Mouse (Mus musculus) forebrain, embryonic 16.5 days (tissue): ENCODE results near the gene Shb. TPM values are rescaled to one million over a fixed set of nuclear protein-coding genes. Genes with fewer than 3 reads are reported as not detected.

ENCODE experiments used
- ATAC-seq: fragments of 200-750 bp; cut with Nextera tagmentation; 2 replicates; pipeline ENCODE4 v1.8.0; 2017; ENCODE audit warnings: mild to moderate bottlenecking, moderate library complexity
- H3K27ac ChIP-seq: fragments of 300-500 bp; sonication (generic); 2 replicates; pipeline ENCODE4 v1.5.1; 2014; ENCODE audit warnings: low read length, control low read depth
- H3K27me3 ChIP-seq: fragments of 300-500 bp; sonication (generic); replicated peaks from 2 replicates; pipeline ENCODE4 v1.6.1; 2014; ENCODE audit warnings: low read length; ENCODE audit not compliant: control insufficient read depth, insufficient read depth
- H3K36me3 ChIP-seq: fragments of 300-500 bp; sonication (generic); 2 replicates; pipeline ENCODE4 v1.6.1; 2014; ENCODE audit not compliant: control insufficient read depth, insufficient read depth
- H3K4me1 ChIP-seq: fragments of 300-500 bp; sonication (generic); replicated peaks from 2 replicates; pipeline ENCODE4 v1.6.1; 2014; ENCODE audit warnings: low read length; ENCODE audit not compliant: control insufficient read depth, insufficient read depth
- H3K4me2 ChIP-seq: fragments of 300-500 bp; sonication (generic); 2 replicates; pipeline ENCODE4 v1.6.1; 2014; ENCODE audit warnings: mild to moderate bottlenecking, low read length, control low read depth
- H3K4me3 ChIP-seq: fragments of 300-500 bp; sonication (generic); replicated peaks from 2 replicates; pipeline ENCODE4 v1.5.1; 2014; ENCODE audit warnings: mild to moderate bottlenecking, low read length, control low read depth
- H3K9ac ChIP-seq: fragments of 300-500 bp; sonication (generic); replicated peaks from 2 replicates; pipeline ENCODE4 v1.6.1; 2014; ENCODE audit warnings: low read depth, low read length, control low read depth
- H3K9me3 ChIP-seq: fragments of 300-500 bp; sonication (generic); 2 replicates; pipeline ENCODE4 v1.6.1; 2016; ENCODE audit warnings: low read length; ENCODE audit not compliant: control insufficient read depth
- WGBS: fragments of 180-500 bp; shearing (Covaris S2); extraction: QIAGEN DNeasy Blood & Tissue Kit; methylation state at CpG from one replicate; pipeline ENCODE4 v1.1.7; 2014; 5-methylcytosine and 5-hydroxymethylcytosine counted together
- polyA plus RNA-seq: library from polyadenylated mRNA; unstranded; fragments of >200 nt; fragmentation: Nextera tagmentation; extraction: Ambion mirVana; gene quantifications from 2 replicates; pipeline ENCODE4 v1.2.1, GENCODE M21; 2015

The Shb gene
- polyA plus RNA-seq, 1 experiment from 2014 or later: 5.8 TPM

- WGBS: 71% methylated on average over 4 of the region's 4 CpGs
- ATAC-seq: no peak
- Histone ChIP-seq H3K9ac (no peak overlapping the region), H3K4me3 (no peak overlapping the region), H3K27me3 (no peaks in the 10 kb centered on the region), H3K4me2 (no peak overlapping the region), H3K27ac (no peak overlapping the region), H3K36me3 (no peaks in the 10 kb centered on the region; the same call in 1 of the 2 replicates), H3K9me3 (no peaks in the 10 kb centered on the region), H3K4me1 (peaks cover 13% of the 10 kb centered on the region)
These were observed 87.5 kb downstream of the Shb start for GRCm38 (mm10) chr4:45444813-45445212.

DNA sequence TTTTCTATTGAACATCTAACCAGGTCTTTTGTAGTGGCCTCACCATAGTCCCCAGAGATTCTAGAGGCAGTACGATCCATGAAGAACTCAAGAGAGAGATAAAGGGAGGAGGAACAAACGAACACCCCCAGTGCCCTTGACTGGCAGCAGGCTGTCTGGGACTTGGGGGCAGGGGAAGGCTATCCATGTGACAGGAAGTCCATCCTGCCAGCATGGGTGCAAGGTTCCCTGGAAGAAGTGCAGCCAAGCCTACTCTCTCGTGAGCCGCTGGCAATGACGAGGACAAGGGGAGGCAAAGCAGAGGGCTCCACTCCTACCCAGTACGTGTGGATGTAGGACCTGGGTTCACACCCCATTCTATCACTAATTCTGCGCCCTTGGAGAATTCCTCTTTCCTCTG is 88.6 kb downstream of the Shb start:
- WGBS: 89% methylated on average over 7 of the region's 7 CpGs
- Histone ChIP-seq H3K4me3 (no peak overlapping the region), H3K9ac (no peak overlapping the region), H3K4me1 (peaks cover 1% of the 10 kb centered on the region; the same call in 1 of the 2 replicates), H3K36me3 (no peaks in the 10 kb centered on the region; the same call in 1 of the 2 replicates), H3K27me3 (no peaks in the 10 kb centered on the region), H3K27ac (no peak overlapping the region), H3K4me2 (no peak overlapping the region), H3K9me3 (no peaks in the 10 kb centered on the region)
- ATAC-seq: no peak

DNA sequence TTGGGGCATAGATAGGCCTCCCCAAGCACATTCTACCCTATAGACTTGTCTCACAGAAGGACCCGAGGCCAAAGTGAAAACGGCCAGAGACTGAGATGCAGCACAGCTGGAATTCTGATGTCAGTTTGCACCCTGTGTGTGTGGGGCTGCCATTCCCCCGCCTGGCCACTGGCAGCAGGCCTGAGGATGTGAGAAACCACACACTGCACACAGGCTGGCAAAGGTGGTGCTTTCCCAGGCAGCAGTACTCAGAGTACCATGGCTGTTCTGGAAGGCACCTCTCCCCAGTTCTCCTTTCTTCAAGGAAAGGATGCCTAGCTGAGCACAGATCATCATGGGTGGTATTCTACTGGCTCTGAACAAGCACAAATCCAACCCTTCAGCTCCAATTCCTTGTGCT is 90.0 kb downstream of the Shb start:
- Histone ChIP-seq H3K27ac (no peak overlapping the region), H3K4me2 (no peak overlapping the region), H3K36me3 (no peaks in the 10 kb centered on the region; the same call in 1 of the 2 replicates), H3K9me3 (no peaks in the 10 kb centered on the region), H3K4me1 (peaks cover 6% of the 10 kb centered on the region; the same call in 1 of the 2 replicates), H3K9ac (no peak overlapping the region), H3K4me3 (no peak overlapping the region), H3K27me3 (no peaks in the 10 kb centered on the region)
- ATAC-seq: no peak
- WGBS: 76% methylated on average over 3 of the region's 3 CpGs

- no peaks in the 10 kb centered on the region for H3K27me3 ChIP-seq
- no peak overlapping the region for H3K9ac ChIP-seq
- H3K36me3 ChIP-seq: no peaks in the 10 kb centered on the region; the same call in 1 of the 2 replicates
- H3K4me2 ChIP-seq: no peak overlapping the region
- H3K9me3 ChIP-seq: no peaks in the 10 kb centered on the region
- no peak overlapping the region for H3K27ac ChIP-seq
- no peak for ATAC-seq
- WGBS: 50% methylated on average over 1 of the region's 1 CpGs
- peaks cover 10% of the 10 kb centered on the region for H3K4me1 ChIP-seq
- H3K4me3 ChIP-seq: no peak overlapping the region
These were observed 90.5 kb downstream of the Shb start for GRCm38 (mm10) chr4:45441778-45442177.

GRCm38 (mm10) chr4:45439281-45439680 is 93.0 kb downstream of the Shb start:
- H3K27ac ChIP-seq: no peak overlapping the region
- H3K36me3 ChIP-seq: no peaks in the 10 kb centered on the region
- H3K27me3 ChIP-seq: no peaks in the 10 kb centered on the region
- no peaks in the 10 kb centered on the region for H3K9me3 ChIP-seq
- peaks cover 22% of the 10 kb centered on the region for H3K4me1 ChIP-seq
- no peak for ATAC-seq
- WGBS: 61% methylated on average over 5 of the region's 5 CpGs
- H3K4me2 ChIP-seq: no peak overlapping the region
- H3K9ac ChIP-seq: no peak overlapping the region
- H3K4me3 ChIP-seq: no peak overlapping the region

GRCm38 (mm10) chr4:45437010-45437409 is 95.3 kb downstream of the Shb start:
- H3K4me3 ChIP-seq: no peak overlapping the region
- ATAC-seq: peak; percentile 27; the same call in 1 of the 2 replicates
- 50% methylated on average over 3 of the region's 3 CpGs for WGBS

DNA sequence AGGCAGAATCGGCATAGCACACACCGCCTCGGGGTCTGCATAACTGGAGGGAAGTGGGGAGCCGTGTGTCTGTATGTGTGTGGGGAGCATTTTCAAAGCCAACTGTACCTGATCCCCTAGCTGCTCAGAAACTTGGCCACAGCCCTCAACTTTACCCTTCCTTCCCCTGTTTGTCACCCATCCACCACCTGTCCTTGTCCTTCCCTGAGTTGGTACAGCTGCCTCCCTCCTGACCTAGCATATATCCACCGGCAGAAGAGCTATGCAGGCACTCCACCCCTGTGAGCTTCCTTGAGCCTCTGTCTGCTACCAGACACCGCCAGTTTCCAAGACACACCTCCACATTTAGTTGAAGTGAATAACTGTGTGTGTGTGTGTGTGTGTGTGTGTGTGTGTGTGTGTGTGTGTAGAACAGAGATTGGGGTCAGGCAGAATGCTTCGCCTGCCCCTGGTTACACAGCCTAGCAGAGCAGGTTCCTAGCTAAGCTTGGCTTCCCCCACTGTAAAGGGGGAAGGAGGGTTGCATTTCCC is 95.8 kb downstream of the Shb start:
- Histone ChIP-seq H3K4me3 (no peak overlapping the region), H3K9me3 (no peaks in the 10 kb centered on the region), H3K27me3 (no peaks in the 10 kb centered on the region), H3K36me3 (no peaks in the 10 kb centered on the region), H3K27ac (no peak overlapping the region; the same call in 1 of the 2 replicates), H3K4me2 (no peak overlapping the region), H3K9ac (0 out of 2 replicates have a peak overlapping the region, but pooled peaks have one; percentile 2), H3K4me1 (peaks cover 42% of the 10 kb centered on the region)
- WGBS: 78% methylated on average over 7 of the region's 7 CpGs
- ATAC-seq: no peak

More at GRCm38 (mm10) chr4:45437010-45437409, 95.3 kb downstream of the Shb start:
- Histone ChIP-seq H3K36me3 (no peaks in the 10 kb centered on the region), H3K9ac (no peak overlapping the region), H3K27me3 (no peaks in the 10 kb centered on the region), H3K9me3 (no peaks in the 10 kb centered on the region), H3K4me2 (no peak overlapping the region), H3K27ac (no peak overlapping the region), H3K4me1 (peaks cover 37% of the 10 kb centered on the region)

GRCm38 (mm10) chr4:45435899-45436298 is 96.4 kb downstream of the Shb start:
- peaks cover 43% of the 10 kb centered on the region for H3K4me1 ChIP-seq
- no peak overlapping the region; the same call in 1 of the 2 replicates for H3K27ac ChIP-seq
- no peak for ATAC-seq
- H3K27me3 ChIP-seq: no peaks in the 10 kb centered on the region
- no peaks in the 10 kb centered on the region for H3K36me3 ChIP-seq
- WGBS: 78% methylated on average over 2 of the region's 2 CpGs
- no peak overlapping the region for H3K4me2 ChIP-seq
- H3K9ac ChIP-seq: no peak overlapping the region
- H3K9me3 ChIP-seq: no peaks in the 10 kb centered on the region
- H3K4me3 ChIP-seq: no peak overlapping the region

GRCm38 (mm10) chr4:45434681-45435080 is 97.6 kb downstream of the Shb start:
- Histone ChIP-seq H3K27ac (no peak overlapping the region), H3K4me3 (no peak overlapping the region), H3K27me3 (no peaks in the 10 kb centered on the region), H3K4me1 (peaks cover 49% of the 10 kb centered on the region), H3K36me3 (no peaks in the 10 kb centered on the region), H3K9me3 (no peaks in the 10 kb centered on the region), H3K9ac (no peak overlapping the region), H3K4me2 (no peak overlapping the region)
- WGBS: 64% methylated on average over 4 of the region's 4 CpGs
- ATAC-seq: no peak

DNA sequence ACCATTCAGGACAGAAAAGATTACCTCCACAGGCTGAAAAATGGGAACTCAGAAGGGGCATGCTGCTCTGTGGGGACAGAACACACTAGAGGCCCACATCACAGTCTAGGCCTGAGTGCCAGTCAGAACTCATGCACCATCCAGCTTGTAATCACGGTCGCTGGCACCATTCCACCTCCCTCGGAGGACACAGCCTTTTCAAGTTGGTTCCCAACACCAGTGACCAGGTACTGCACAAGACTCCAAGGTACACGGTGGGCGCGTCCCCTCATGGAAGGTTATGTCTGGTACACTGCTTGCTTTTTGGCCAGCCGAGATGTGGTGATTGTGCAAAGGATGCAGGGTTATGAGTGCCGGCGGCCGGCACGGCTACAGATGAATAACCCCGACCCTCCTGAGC is 98.2 kb downstream of the Shb start:
- 69% methylated on average over 12 of the region's 12 CpGs for WGBS
- no peak overlapping the region for H3K4me2 ChIP-seq
- no peaks in the 10 kb centered on the region for H3K36me3 ChIP-seq
- ATAC-seq: no peak
- peaks cover 55% of the 10 kb centered on the region for H3K4me1 ChIP-seq
- no peaks in the 10 kb centered on the region for H3K9me3 ChIP-seq
- no peak overlapping the region for H3K4me3 ChIP-seq
- no peaks in the 10 kb centered on the region for H3K27me3 ChIP-seq
- H3K9ac ChIP-seq: no peak overlapping the region
- H3K27ac ChIP-seq: no peak overlapping the region
